Mouse (Mus musculus): ENCODE measurements around the gene Ifngr1.
"Not testable (repeated sequence)": the region's sequence is repeated elsewhere in the genome, so short reads cannot be mapped to it uniquely, and the experiment has no call there.

The Ifngr1 gene

GRCm38 (mm10) chr10:19587281-19587680 lies 4.5 kb upstream of the Ifngr1 start:
- DNase-seq (ENCODE audit: low read depth, low spot score): no peak

GRCm38 (mm10) chr10:19589626-19590025 lies 2.1 kb upstream of the Ifngr1 start:
- no peak for DNase-seq (ENCODE audit: low read depth, low spot score)

GRCm38 (mm10) chr10:19591286-19591640 lies 486 bp upstream of the Ifngr1 start:
- DNase-seq (ENCODE audit: low read depth, low spot score): no peak

- no peak for DNase-seq (ENCODE audit: low read depth, low spot score)
Observed at GRCm38 (mm10) chr10:19592556-19592955, 807 bp downstream of the Ifngr1 start.

GRCm38 (mm10) chr10:19593296-19593695 lies 1.5 kb downstream of the Ifngr1 start:
- no peak for DNase-seq (ENCODE audit: low read depth, low spot score)

- no peak for DNase-seq (ENCODE audit: low read depth, low spot score)
Observed at GRCm38 (mm10) chr10:19594201-19594905, 2.6 kb downstream of the Ifngr1 start.

GRCm38 (mm10) chr10:19596866-19597265 lies 5.1 kb downstream of the Ifngr1 start:
- DNase-seq (ENCODE audit: low read depth, low spot score): no peak

- no peak for DNase-seq (ENCODE audit: low read depth, low spot score)
Observed at GRCm38 (mm10) chr10:19598091-19598490, 6.3 kb downstream of the Ifngr1 start.

GRCm38 (mm10) chr10:19599331-19600092 lies 7.8 kb downstream of the Ifngr1 start:
- DNase-seq (ENCODE audit: low read depth, low spot score): no peak

GRCm38 (mm10) chr10:19600093-19600420 lies 8.3 kb downstream of the Ifngr1 start:
- DNase-seq (ENCODE audit: low read depth, low spot score): no peak

- not testable (repeated sequence) for DNase-seq (ENCODE audit: low read depth, low spot score)
Observed at GRCm38 (mm10) chr10:19601502-19601901, 9.8 kb downstream of the Ifngr1 start.

GRCm38 (mm10) chr10:19603231-19603630 lies 11.5 kb downstream of the Ifngr1 start:
- no peak for DNase-seq (ENCODE audit: low read depth, low spot score)

- DNase-seq (ENCODE audit: low read depth, low spot score): no peak
Observed at GRCm38 (mm10) chr10:19609125-19609524, 17.4 kb downstream of the Ifngr1 start.

GRCm38 (mm10) chr10:19611616-19612015 lies 19.9 kb downstream of the Ifngr1 start:
- DNase-seq (ENCODE audit: low read depth, low spot score): no peak

- no peak for DNase-seq (ENCODE audit: low read depth, low spot score)
Observed at GRCm38 (mm10) chr10:19613111-19613753, 21.5 kb downstream of the Ifngr1 start.

GRCm38 (mm10) chr10:19619736-19620135 lies 28.0 kb downstream of the Ifngr1 start:
- DNase-seq (ENCODE audit: low read depth, low spot score): no peak

- DNase-seq (ENCODE audit: low read depth, low spot score): no peak
Observed at GRCm38 (mm10) chr10:19621408-19622048, 29.8 kb downstream of the Ifngr1 start, which contains the start of gene Il22ra2. TSS of gene Il22ra2 (plus strand) at chr10:19621998.

- DNase-seq (ENCODE audit: low read depth, low spot score): no peak
Observed at GRCm38 (mm10) chr10:19624617-19625016, 32.9 kb downstream of the Ifngr1 start.

- DNase-seq (ENCODE audit: low read depth, low spot score): no peak
Observed at GRCm38 (mm10) chr10:19627342-19627741, 35.6 kb downstream of the Ifngr1 start.

- no peak for DNase-seq (ENCODE audit: low read depth, low spot score)
Observed at GRCm38 (mm10) chr10:19627748-19628147, 36.0 kb downstream of the Ifngr1 start.

- no peak for DNase-seq (ENCODE audit: low read depth, low spot score)
Observed at GRCm38 (mm10) chr10:19631616-19632195, 40.0 kb downstream of the Ifngr1 start.

GRCm38 (mm10) chr10:19638851-19639250 lies 47.1 kb downstream of the Ifngr1 start:
- no peak for DNase-seq (ENCODE audit: low read depth, low spot score)

All from brain, adult 2 months (tissue).